Mouse (Mus musculus) cerebellum, postnatal 25 days (tissue): Measurements from ENCODE around the gene Nifk.

Experiments used
- DNase-seq, 2 experiments: peaks; one replicate each; pipeline ENCODE4 v3.0.0; 2021; ENCODE audit warnings: mixed read lengths in 2 of 2

Nifk gene

DNA sequence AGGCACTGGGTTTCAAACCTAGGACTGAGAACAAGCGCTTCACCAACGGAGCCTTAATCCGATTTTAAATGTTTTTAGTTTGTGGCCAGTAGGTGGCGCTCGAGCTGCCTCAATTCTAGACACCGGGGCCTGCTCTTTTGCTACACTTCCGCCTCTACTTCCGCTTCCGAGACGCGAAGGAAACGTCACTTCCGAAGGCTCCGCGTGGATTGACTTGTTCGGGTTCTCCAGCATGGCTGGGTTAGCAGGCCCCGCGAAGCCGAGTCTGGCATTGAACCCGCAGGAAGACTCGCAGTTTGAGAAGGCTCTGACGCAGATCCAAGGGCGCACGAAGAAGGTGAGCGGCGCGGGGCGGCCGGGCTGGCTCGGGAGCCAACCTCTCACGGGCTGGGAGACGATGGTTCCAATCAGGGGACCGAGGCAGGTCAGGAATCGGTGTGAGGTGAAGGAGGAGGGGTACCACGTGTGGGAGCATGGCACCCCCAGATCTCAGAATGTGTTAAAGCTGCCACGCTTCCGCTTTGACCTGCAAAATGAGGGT is at the start of gene Nifk:
Nifk (plus strand) TSS at position 179 of the 541 bp plus-strand sequence.
- peak; percentile 92 to 94 for DNase-seq

DNA sequence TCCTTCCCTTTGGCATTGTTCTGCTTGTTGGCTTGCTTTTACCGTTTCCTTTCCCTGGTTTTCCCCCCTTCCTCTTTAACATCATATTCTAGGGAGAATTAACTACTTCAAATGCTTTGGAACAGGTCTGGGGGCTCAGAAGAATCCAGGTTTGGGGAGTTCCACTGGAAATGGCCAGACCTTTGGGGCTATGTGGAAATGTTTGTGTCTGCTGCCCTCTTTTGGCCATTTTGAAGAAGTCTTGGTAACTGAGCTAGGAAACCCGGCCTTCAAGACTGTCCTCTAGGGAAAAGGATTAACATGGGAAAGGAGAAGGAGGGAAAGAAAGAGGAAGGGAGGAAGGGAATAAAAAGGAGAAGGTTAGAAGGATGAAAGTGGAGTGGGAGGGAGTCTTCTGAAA is 46.5 kb upstream of the Nifk start:
- DNase-seq: no peak

DNA sequence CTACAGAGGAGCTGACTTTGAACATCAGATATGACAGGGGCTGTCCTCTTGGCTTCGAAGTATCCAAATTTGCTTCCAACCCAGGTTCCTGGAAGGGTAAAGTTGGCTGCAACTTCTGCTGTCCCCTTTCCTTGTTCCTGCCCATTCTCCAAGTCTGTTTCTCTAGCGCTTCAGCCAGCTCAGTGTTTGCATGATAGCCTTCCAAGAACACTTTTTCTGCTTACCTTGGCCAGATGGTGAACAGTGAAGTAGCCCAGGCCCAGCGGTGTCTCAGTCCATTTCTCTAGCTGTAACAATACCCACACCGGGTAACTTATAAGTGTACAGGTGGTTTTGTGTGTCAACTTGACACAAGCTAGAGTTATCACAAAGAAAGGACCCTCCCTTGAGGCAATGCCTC is 29.3 kb upstream of the Nifk start:
- no peak for DNase-seq

DNA sequence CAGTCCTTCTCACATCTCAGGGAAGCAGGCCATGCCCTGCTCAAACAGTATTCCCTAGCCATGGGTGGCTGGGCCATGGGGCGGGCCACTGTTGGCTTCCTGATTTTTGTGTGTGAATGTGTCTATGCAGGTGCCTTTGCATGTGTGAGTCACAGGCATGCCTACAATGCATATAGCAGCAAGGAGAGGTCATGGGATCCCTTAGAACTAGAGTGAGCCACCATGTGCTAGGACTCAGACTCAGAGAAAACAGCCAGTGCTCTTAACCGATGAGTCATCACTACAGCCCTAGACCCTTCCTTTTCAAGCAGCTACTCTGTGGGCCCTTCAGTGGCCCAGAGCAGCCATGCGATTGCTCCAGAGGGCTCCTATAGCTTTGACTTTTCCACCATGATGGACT is 27.4 kb upstream of the Nifk start:
- DNase-seq: no peak

DNA sequence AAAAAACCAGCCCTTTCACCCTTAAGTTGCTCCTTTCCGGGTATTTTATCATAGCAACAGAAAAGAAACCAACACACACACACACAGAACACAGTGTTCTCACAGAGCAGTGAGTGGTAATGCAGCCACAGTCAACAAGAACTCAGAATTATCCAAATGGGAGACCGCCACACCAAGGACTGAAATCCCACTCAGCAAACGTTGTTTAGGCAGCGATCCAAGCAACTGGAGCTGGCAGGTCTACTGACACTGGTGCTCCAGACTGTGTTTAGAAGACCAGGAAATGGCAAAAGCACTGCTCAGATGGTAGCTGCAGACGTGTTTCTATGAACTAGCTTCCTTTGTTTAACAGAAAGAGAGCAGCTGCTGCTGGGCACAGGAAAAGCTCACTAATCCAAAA is 26.8 kb upstream of the Nifk start:
- no peak for DNase-seq

DNA sequence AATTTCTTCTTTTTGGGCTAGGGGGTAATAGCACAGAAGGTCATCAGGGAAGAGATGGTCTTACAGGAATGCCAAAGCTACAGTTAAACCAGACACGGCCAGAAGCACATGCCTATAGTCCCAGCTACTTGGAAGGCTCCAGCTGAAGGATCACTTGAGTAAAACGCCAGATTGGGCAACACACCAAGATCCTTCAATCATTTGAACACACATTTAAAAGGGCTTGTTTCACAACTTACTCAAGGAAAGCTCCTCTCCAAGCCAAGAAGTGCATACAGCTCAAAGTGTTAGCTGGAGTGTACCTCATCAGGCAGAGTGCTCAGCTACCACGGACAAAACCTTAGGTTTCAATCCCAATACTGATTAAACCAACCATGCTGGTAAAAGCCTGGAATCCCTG is 25.0 kb upstream of the Nifk start:
- no peak for DNase-seq

DNA sequence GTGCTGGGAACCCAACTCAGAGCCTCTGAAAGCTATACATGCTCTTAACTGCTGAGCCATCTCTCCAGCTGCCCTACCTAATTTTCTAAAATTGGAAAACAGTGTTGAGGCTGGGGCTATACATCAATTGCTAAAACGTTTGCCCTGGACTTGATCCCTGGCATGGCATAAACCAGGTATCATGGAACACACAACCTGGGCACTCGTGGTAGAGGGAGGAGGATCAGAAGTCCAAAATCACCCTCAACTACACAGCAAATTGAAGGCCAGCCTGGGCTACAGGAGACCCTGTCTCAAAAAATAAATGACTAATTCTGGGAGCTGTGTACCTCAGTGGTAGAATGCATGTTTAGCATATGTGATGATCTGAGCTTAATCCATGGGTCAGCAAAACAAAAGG is 23.9 kb upstream of the Nifk start:
- no peak for DNase-seq

DNA sequence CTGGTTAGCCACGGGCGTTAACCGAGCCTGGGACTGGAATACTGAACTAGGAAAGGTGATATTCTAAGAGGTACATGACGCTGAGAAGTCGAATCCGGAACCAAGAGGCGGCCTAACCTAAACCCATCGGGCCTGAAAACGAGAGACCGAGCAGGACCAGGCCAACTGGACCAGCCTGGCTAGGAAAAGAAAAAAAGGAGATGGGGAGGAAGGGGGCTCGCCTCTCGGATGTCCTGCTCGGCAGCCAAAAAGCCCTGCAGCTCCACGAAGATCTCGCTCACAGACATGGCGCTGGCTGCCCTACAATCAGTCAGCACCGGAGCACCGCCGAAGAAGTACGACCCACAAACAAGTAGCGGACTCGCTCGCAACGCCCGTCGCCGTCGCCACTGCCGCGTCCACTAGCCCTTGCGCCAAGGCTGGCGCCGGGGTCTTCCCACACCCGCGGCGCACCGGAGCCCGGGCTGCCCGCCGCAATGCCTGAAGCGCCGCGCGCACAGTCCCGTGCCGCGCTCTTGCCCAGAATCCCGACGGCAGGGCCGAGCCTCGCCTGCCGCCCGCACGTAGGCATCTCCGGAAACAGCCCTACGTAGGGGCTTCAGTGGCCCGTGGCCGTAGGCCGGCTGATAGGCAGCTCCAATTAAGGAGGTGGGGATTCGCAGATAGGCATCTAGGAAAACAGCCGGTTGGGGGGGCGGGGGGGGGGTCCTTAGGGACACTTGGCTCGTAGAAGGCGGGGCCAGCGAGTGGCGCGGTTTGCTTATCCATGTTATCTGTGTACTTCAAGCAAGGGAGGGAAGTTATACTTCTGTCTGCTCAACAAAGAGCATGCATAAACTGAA is 10.6 kb upstream of the Nifk start:
- peak; percentile 94 to 95 for DNase-seq

DNA sequence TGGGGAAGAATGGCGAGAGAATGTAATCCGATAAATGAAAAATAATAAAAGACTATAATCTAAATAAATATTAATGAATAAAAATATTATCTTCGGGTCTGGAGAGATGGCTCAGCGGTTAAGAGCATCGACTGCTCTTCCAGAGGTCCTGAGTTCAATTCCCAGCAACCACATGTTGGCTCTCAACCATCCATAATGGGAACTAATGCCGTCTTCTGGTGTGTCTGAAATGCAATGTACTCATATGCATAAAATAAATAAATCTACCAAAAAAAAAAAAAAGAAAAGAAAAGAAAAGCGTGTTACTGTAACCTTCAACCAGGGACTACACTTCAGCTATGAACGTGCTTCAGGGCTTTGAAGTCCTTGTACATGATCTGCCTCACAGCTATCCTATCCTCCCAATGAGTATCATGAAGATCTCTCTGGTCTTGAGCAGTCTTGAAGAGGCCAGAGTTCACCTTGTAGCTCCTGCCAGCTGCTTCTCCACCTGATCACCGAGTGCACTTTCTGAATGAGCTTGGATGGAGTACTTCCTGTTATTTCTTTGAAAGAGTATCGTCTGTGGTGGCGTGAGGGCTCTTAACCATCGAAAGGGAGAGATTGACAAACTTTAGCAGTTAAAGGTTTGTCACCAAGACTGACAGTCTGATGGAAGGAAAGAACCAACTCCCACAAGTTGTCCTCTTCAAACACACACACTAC is 9.9 kb upstream of the Nifk start, which contains the start of gene Tsn:
Tsn (minus strand) TSS at position 118 of the 705 bp plus-strand sequence.
- no peak for DNase-seq

DNA sequence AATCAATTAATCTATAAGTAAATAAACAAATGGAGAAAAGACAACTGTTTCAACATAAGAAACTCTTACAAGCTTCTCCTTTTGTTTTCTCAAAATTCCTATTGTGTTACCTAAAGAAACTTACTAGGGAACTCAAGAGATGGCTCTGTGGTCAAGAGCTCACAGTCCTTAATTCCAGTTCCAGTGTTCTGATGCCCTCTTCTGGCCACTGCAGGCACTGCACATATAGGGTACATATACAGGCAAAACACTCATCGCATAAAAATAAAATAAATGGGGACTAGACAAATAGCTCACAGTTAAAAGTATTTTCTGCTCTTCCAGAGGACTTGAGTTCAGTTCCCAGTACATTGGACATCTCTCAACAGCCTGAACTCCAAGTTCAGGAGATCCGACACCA is 943 bp upstream of the Nifk start:
- DNase-seq: peak; percentile 24 to 46

DNA sequence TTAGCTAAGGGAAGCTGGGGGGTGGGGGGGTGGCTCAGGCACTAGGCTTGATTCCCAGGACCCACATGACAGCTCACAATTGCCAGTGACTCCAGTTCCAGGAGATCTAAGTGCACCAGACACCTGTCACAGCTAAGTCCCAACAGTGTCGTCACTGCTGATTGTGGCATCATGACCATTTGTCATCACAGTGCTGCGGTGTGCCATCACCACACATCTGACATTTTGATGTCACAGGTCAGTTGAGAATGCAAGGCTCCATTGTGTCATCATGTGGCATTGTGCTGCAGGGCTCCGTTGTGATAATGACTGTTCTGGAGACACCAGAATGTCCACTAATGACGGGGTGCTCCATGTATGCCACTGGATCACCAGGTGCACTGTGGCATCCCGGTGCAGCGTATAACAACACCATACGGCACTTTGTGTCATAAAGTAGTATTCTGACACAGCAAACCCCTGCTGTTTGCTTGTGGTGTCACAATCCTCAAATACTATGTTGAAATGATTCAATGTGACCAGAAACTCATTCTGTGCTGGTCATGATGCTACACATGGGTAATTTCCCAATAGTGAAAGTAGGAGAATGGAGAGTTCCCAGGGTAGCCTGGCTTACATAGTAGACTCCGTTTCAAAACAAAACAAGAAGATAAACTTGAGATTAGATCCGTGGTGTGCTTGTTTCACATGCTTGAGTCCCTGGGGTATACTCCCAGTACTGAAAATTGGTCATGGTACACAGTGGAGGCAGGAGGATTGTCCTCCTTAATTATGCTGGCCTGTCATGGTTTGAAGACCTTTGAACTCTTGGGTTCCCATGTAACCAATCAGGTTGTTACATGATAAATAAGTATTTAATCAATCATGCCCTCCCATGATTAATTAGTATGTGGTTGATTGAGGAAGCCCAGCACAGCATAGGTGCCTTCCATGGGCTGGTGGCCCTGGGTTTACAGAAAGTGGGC is 13.4 kb downstream of the Nifk start:
- DNase-seq: no peak

DNA sequence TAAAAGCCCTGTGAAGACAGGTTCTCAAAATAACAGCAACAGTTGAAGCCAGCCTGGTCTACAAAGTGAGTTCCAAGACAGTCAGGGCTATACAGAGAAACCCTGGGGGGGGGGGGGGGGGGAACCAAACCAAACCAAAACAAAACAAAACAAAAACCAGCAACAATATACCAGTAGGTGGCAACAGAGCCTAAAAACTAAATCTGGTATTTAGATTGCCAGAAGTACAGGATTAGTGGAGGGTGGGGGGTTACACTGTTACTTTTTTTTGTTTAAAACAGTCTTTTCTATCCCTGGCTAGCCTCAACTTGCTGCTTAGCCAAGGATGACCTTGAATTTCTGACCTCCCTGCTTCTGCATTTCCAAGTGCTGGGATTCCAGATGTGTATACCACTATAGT is 14.2 kb downstream of the Nifk start:
- no peak for DNase-seq

DNA sequence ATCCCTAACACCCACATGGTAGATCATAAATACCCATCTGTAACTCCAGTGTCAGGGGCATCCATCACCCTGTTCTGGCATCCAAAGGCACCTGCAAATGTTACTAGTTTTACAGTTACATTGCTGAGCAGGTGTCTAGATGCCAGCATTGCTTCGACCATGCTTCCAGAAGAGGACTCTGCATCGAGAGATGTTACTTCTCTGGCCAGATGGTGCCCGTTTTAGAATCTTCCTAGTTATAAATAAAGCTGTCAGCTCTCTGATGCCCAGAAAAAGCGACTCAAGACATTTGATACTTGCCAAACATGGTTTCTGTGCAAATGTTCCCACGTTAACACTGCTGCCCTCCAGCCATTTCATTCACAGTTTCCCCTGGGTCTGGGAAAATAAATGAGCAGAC is 16.3 kb downstream of the Nifk start:
- DNase-seq: no peak

DNA sequence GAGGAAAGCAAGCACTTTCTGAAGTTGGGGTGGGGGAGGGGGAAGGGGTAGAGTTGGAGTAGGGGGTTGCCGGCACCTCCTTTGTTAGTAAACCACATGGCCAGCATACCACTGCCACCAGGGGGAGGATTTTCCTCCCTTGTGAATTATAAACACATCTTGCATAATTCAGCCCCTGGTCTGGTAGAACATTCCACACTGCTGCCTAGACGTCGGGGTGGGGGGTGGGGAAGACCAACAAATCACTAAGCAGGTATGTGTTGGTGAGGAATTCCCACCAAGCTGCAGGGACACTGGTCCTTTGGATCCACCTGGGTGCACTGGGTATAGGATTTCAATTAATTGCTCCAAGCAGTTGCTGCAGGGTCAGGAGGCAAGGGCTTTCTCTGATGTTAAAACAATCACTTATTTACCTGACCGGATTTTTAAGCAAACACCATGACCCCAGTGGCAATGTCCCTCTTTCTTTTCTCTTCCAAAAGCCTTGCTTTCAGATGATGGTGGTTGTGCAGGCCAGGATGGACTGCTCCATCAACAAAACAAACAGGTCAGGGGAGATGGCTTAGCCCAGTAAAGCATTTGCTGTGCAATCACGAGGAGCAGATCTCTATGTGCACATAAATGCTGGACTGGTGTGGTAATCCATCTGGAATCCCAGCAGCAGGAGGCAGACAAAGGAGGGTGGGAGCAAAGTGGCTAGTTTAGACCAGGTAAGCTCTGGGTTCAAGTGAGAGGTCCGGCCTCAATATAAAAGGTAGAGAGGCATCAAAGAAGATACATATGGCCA is 22.2 kb downstream of the Nifk start:
- DNase-seq: no peak

DNA sequence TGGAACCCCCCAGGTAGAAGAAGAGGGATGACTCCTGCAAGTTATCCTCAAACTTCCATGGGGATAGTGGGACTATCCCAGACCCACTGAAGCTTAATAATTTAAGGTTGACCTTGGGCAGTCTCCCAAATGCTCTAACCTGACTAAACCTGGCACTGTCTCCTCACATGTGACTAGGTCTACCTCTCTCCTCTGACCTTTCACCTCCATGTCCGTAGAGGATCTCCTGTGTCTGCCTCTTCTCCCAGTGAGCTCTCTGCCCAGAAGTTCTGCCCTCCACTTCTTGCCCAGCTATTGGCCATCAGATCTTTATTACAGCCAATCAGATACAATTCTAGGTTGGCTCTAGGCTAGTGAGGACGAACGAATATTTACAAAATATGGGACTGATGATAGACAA is 28.3 kb downstream of the Nifk start:
- no peak for DNase-seq

DNA sequence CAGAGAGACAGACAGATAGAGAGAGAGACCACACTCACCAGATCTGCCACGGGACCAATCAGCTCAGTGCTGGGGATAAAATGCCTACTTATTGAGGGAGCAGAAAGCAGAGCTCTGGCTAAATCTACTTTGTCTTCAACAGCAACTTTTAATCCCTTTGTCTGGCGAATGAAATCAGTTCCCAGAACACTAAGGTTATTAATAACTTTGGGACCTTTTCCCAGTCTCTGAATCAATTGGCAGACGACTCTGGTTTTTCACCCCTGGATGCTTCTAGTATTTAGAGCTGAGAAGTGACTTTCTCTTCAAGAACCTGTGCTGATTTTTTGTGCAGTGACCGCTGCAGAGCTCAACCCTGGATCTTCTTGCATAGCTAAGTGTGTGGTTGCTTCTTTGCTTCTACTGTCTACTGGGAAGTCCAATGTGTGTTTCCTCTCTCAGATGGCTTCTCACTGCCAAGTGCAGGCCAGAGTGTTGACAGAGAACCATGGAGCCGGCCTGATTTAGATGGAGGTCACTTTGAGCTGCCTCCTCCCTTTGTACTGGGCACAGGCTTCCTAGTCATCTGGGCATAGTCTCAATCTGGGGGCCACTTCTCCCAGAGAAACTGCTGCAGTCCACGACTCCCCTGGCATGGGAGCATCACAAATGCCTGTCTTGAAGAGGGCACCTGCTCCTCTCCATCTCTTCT is 37.6 kb downstream of the Nifk start:
- DNase-seq: peak; percentile 10

DNA sequence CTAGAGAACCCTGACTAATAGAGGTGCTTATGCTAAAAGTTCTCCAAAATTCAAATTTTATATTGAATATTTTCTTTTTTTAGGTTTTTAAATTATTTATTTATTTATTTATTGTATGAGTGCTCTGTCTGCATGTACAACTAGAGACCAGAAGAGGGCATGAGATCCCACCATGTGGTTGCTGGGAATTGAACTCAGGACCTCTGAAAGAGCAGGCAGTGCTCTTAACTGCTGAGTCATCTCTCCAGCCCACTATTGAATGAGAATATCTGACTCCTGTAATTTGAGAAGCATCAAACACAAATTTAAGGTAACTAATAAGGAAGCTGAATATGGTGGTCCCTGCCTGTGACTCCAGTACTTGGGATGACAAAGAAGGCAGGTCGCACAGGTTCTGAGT is 46.3 kb downstream of the Nifk start:
- no peak for DNase-seq

DNA sequence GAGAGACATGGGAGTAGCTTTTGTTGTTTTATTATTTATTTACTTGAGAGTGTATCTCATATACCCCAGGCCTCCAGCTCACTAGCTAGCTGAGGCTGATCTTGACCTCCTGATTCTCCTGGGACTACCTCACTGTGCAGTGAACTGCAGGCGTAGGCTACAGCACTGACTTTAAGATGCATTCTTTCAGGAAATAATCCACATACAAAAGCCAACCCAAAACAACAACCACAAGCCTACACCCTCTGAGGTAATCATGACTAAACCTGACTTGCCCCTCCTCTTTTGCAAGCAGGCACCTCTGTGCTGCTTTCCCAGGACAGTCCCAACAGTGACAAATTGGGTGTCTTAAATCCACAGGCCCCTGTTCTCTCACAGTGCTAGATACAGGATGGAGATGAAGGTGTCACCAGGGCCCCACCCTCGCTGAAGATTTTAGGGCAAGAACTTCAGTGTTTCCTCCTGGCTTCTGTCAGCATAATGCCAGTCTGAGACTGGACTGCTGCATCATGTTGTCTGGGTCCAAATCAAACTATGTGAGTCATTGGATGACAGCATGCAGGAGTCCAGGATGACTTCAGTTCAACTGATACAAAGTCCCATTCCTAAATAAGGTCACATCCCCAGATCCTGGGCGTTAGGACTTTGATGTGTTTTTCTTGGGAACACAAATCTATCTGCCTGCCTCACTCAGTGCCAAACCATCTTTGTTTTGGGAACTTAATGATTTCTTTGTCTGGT is 47.3 kb downstream of the Nifk start:
- DNase-seq: no peak

DNA sequence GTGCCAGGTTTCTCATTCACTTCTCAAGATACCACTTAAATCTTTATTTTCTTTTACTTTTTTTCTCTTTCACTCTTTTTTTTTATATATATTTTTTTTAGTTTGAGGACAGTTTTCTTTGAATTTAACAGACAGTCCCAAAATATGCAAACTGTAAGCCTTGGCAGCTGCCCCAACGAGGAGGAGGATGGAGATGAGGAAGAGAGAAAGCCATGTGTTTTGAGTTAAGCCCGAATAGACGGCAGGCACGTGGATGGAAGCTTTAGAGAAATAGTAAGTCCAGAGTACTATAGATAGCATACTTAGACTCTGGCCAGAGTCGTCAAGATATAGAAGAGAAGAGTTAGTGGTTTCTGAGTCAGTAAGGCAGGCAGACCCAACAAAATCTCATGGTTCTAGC is 56.1 kb downstream of the Nifk start:
- no peak for DNase-seq

DNA sequence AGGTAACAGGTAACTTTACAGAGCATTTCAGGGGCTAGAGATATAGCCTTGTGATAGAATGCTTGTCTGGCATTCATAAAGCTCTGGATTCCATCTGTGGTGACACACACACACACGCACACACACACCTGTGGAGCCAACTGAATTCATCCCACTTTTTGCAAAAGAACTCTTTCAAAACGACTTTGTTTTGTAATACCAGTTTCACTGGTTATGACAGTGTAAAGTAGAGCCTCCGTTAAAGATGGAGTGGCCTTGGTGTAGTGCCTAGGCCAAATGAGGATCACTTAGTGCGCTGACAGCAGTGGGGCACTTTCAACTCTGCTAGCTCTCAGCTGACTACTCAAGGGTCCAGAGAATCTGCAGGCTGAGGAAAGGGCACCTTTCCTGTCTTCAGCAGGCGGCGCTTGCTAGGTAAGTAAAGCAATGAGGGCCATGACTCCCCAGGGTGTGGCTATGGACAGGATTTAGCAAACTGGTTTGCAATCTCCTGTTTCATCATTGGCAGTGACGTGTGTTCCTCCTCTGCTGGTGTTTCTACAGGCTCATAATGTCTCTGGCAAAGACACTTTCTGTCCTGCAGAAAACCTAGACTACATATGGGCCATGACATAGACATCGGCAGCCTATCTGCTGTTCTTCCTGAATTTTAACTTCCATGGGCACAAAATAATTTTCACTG is 58.6 kb downstream of the Nifk start:
- DNase-seq: no peak
